Mouse (Mus musculus): ENCODE data around the gene Ppp1r3e.

Ppp1r3e gene

DNA sequence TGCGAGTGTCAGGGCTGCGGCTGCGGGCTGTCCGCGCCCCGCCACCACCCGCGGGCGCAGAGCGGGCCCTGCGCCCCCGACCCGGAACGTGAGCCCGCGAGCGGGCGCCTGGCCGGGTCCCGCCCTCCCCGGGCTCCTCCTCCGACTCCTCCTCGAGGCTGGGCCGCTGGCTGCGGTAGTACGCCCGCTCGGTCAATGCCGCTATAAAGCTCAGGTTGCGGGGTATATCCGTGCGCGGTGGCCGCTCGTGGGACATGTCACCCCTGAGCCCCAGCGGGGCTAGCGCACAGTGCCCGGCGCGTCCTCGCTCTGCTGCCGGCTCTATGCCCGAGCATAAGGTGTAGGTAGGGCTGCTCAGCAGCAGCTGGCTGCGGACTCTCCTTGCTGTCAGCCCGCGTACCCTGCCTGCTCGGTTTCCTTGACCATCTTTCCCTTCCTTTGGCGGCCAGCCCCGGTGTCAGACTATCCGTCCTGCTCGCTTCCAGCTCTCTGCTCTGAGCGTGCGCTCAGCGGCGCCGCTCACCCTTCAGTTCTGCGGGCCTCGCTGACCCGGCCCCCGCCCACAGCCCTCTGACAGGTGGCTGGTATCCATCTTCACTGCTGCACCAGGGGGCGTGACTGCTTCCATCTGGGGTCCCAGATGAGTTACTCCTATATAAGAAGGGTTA, at the start of gene Ppp1r3e:
TSS of gene Ppp1r3e (minus strand) at position 503 of the 668 bp plus-strand sequence.
- in situ Hi-C loops (cut with MboI, MseI): no loop called here

DNA sequence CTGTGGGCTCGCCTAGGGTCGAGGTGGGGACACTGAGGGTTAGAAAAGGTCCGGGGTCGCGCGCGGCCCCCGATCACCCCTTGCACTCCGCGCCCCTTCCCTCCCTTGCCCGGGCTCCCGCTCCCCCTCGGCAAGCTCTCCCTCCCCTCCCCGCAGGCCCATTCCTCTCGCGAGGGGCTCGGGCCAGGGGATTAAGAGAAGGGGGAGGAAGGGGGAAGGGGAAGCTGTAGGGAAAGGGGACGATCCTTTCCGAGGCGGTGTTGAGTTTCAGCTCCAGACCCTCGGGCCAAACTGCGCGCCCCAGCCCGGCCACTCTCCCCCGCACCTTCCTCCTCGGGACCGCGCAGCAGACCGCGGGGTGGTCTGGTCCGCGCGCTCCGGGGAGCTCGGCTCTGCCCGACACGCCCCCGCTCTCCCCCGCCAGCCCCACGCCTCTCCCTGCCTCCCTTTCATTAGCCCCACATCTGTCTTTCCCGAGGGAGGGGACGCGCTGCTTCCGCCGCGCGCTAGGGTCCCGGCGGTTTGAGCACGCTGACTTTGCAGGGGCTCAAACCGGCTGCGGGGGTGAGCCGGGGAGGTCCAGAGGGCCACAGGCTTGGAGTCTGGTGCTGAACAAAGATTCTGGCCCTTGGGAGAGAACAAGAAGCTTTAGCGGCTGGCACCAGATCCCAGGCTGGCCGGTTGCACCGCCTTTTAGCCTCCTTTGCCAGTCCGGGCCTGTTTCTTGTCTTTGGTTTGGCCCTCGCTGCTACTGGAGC, 49.2 kb upstream of the Ppp1r3e start:
- in situ Hi-C loops (cut with MboI, MseI): no loop called here

DNA sequence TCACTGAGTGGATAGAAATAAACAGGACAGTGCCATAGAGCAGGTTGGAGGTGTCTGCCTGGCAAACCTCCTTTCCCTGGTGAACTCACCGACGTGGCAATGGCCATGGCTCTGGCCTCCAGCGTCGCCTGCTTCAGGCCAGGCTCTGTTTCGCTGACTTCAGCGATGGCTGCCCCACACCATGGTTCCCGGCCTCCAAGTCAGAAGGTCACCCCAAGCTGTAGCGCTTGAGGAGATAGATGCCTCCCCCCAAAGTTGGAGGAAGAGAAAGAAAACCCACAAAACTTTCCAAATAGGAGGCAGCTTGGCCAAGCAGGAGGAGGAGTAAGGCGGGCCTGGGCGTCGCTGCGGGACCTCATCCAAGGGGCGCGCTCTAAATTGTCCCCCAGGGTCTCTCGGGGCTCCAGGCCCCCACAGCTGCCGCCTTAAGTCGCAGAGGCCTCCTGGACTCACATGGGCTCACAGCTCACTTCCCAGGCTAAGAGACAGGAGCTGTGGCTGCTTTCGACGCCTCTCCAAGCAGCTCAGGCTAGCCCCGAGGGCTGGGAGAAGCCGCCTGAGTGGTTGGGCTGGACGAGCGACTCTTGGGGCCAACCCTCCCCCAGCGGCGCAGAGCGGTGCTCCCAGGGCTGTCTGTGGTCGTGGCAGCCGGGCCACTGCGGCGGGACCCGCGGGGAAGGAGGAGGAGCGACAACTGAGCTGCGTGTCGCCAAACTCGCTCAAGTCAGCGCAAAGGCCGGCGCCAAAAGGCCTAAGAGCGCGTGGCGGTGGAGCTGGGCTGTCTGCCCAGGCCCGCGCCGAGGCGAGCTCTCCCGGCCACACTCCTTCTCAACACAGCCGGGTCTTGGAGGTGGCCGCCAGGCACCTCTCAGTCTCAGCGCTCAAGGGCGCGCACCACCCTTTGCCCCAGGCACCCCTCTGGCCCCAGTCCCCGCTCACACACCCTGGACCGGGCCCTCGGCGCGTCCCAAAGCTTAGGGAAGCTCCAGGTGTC, 48.3 kb upstream of the Ppp1r3e start, which contains the start of gene Efs:
TSS of gene Efs (minus strand) at position 778 of the 994 bp plus-strand sequence.
- in situ Hi-C loops (cut with MboI, MseI): no loop called here

GRCm38 (mm10) chr14:54924641-54925348, 47.4 kb upstream of the Ppp1r3e start:
- in situ Hi-C loops (cut with MboI, MseI): loop anchor here (5.0 kb wide), 1 partner anchor 73 kb away; no protein-coding TSS in a partner anchor

DNA sequence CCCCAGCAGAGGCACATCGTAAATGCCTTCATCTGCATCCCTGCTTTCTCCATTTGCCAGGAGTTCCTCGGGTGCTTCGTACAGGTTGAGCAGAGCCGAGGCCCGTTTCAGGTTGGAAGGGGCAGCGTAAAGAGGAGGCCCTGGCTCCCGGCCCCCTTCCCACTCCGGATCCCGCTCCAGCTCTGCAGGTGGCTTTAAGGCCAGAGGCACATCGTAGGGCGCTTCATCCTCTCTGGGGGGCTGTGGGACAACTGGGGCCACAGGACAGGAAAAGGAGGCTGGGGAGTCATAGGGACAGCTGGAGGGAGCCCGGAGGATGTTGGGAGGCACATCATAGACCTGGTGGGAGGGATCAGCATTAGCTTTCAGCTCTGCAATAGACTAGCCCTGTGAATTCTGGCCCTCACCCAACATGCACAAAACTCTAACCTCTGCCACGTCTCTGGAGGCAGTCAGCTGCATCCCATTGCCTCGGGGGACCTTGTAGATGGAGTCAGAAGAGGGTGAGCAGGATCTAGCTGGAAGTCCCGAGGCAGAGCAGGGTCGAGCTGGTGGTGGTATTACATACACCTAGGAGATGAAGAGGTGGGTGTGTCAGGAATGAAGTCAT, 42.8 kb upstream of the Ppp1r3e start:
- in situ Hi-C loops (cut with MboI, MseI): loop anchor here (5.0 kb wide), 1 partner anchor 77 kb away; no protein-coding TSS in a partner anchor

DNA sequence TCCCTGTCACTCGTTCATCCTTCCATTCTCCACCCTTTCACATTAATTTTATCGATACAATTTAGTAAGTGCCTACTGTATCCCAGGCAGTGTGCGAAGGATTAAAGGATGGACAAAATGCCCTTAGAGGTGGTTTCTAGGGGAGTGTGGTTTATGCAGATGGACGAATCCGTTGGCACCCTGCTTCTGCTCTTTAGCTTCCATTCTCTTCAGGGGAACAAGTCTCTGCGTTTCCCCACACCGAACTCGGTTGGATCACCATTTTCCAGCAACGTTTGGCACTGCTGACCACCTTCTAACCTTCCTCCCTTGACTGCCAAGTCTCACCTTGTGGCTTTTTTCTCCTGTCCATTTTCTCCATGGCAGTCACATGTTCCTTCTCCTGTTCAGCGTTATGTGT, 36.0 kb upstream of the Ppp1r3e start:
- in situ Hi-C loops (cut with MboI, MseI): no loop called here

- in situ Hi-C loops (cut with MboI, MseI): no loop called here
These were observed 35.5 kb upstream of the Ppp1r3e start, which contains the start of gene Slc22a17 for GRCm38 (mm10) chr14:54912886-54913285. Gene Slc22a17 (minus strand): TSS chr14:54913132.

DNA sequence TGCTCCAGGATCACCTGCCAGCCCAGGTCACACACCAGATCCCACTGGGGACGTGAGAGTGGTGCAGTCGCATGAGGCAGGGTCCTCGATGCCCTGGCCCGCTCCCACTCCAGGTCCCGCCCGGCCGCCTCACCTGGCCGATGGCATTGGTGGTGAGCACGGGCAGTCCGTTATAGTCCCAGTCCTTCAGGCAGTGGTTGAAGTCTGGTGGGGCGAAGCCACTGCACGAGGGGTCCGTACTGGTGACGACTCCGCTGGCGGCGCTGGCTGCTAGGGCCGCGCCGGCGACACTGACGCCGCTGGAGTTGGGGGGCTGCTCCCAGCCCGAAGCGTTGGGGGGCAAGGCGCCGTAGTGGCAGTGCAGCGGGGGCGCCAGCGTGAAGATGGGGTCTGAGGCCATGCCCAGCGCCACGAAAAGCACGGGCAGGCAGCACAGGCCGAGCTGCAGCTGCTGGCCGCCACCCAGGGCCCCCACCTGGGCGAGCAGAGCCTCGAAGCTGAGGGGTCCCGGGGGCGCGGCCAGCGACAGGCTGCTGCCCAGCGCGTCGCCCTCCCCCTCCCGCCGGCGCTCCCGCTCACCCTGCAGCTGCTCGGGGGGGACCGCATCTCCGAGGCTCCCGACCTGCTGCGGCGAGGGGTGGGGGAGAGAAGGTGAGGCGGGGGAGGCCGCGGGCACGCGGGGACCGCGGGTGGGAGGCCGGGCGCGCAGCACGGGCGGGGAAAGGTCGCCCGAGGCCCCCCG, 34.9 kb upstream of the Ppp1r3e start:
- in situ Hi-C loops (cut with MboI, MseI): no loop called here

- in situ Hi-C loops (cut with MboI, MseI): no loop called here
These were observed 31.3 kb upstream of the Ppp1r3e start for GRCm38 (mm10) chr14:54908682-54909081.

- in situ Hi-C loops (cut with MboI, MseI): no loop called here
These were observed 26.3 kb upstream of the Ppp1r3e start for GRCm38 (mm10) chr14:54903641-54904040.

- in situ Hi-C loops (cut with MboI, MseI): no loop called here
These were observed 23.0 kb upstream of the Ppp1r3e start for GRCm38 (mm10) chr14:54900383-54900782.

- in situ Hi-C loops (cut with MboI, MseI): loop anchor here (5.0 to 10.0 kb wide), 2 partner anchors 120 to 197 kb away; partner anchors contain the start of genes Ngdn, Thtpa and Zfhx2
These were observed 20.1 kb upstream of the Ppp1r3e start for GRCm38 (mm10) chr14:54897445-54897844.

DNA sequence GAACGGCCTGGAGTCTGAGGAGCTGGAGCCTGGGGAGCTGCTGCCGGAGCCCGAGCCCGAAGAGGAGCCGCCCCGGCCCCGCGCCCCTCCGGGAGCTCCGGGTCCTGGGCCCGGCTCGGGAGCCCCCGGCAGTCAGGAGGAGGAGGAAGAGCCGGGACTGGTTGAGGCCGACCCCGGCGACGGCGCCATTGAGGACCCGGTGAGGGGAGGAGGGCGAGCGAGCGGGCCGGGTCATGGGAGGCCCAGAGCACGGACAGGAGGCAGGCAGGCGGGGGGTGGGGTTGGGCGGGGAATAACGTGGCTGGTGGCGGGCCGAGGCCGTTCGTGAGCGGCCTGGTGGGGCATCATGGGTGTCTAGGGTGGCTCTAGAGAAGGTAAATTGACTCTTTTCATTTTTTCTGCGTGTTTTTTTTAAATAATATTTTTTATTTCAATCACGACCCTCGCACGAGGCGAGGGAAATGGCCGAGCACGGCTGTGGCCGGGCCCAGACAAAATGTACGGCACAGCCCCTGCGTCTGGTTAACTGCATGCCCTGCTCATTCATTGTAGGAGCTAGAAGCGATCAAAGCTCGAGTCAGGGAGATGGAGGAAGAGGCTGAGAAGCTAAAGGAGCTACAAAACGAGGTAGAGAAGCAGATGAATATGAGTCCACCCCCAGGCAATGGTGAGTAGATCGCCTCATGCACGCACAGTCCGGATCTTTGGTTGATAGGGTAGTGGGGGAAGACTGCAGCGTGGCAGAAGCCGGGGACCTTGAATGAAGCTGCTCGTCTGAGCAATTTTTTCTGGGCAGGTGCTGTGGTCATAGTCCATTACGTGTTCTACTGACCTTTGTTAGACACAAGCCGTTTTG, 17.2 kb upstream of the Ppp1r3e start:
- in situ Hi-C loops (cut with MboI, MseI): loop anchor here (5.0 to 10.0 kb wide), 2 partner anchors 123 to 200 kb away; partner anchors contain the start of genes Ngdn, Thtpa and Zfhx2

DNA sequence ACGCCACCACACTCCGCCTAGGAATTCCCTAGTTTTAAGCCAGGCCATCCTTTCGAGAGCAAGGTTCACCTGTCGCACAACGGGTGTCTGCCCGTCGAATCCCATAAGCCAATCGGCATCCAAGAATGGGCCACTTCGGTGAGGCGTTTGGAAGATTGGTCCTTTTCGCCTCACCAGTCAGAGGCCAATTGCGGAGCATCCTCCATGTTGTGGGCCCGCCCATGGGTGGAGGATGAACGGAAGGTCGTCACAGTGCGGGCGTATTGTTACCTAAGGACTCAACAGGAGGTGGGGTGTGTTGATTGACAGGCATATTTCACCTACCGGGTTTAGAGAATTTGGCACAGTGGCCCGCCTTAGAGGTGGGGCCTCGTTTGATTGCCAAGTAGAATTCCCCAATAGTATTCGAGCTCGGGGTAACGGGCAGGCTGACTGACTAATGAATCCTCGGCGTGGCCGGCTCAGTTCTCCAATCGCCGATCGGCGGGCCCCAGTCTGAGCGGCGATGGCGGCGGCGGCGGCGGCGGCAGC, 16.4 kb upstream of the Ppp1r3e start:
- in situ Hi-C loops (cut with MboI, MseI): loop anchor here (10.0 kb wide), 1 partner anchor 201 kb away; the partner anchor contains the start of genes Thtpa and Zfhx2

- in situ Hi-C loops (cut with MboI, MseI): loop anchor here (10.0 kb wide), 1 partner anchor 203 kb away; the partner anchor contains the start of genes Thtpa and Zfhx2
These were observed 14.8 kb upstream of the Ppp1r3e start, which contains the start of gene Pabpn1 for GRCm38 (mm10) chr14:54892200-54892599. Gene Pabpn1 (plus strand): TSS chr14:54892500.

GRCm38 (mm10) chr14:54885309-54885708, 8.0 kb upstream of the Ppp1r3e start:
- in situ Hi-C loops (cut with MboI, MseI): no loop called here

DNA sequence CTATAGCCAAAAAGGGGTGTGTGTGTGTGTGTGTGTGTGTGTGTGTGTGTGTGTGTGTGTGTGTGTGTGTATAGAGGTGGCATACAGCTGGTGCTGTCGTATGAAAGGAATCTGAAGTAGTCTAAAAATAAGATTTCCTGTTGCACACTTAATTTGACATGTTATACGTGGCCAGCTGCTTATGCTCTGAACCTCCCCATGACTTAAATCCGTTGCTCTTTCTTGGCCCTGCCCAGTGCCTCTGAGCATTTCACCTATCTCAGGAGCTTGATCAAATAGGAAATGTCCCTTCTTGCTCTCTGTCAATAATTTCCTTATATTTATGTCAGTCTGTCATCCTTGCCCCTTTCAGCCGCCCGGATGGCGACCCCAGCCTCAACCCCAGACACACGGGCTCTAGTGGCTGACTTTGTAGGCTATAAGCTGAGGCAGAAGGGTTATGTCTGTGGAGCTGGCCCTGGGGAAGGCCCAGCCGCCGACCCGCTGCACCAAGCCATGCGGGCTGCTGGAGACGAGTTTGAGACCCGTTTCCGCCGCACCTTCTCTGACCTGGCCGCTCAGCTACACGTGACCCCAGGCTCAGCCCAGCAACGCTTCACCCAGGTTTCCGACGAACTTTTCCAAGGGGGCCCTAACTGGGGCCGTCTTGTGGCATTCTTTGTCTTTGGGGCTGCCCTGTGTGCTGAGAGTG, 6.8 kb upstream of the Ppp1r3e start:
- in situ Hi-C loops (cut with MboI, MseI): no loop called here
